Mouse (Mus musculus): ENCODE measurements at regions not wholly inside any gene's neighbourhood (a gene's known extent, or its start where the extent isn't known, plus 50 kb on each side); places are given as distances from the start of the nearest gene placed in this dataset.

GRCm38 (mm10) chr13:28709966-28710365 is 243.5 kb downstream of the Sox4 start:
- TF ChIP-seq CTCF (IDR thresholded peaks at IDR 0.05; ENCODE audit: low read depth), result no peak
- no peak for TF ChIP-seq EP300 (optimal IDR thresholded peaks at IDR 0.05)
